Mouse (Mus musculus) kidney, postnatal 0 days (tissue): ENCODE data around the gene Vav1. TPM values are rescaled to one million over a fixed set of nuclear protein-coding genes. Genes with fewer than 3 reads are reported as not detected.
A peak's percentile ranks its signal among the peaks of the same experiment; 100 is the strongest.
"Not testable (repeated sequence)": the region's sequence is repeated elsewhere in the genome, so short reads cannot be mapped to it uniquely, and the experiment has no call there.

Experiments used
- ATAC-seq: fragments of 200-750 bp; cut with Nextera tagmentation; replicated peaks from 2 replicates; pipeline ENCODE4 v1.8.0; 2017; ENCODE audit warnings: low read depth, moderate number of reproducible peaks, moderate TSS enrichment, moderate library complexity; ENCODE audit not compliant: low FRiP score
- DNase-seq: peaks from one replicate; pipeline ENCODE4 v3.0.0-alpha.2; 2016; ENCODE audit warnings: low spot score
- H3K27ac ChIP-seq: fragments of 300-500 bp; sonication (generic); 2 replicates; pipeline ENCODE4 v1.5.1; 2014; ENCODE audit warnings: mild to moderate bottlenecking
- H3K27me3 ChIP-seq: fragments of 300-500 bp; sonication (generic); 2 replicates; pipeline ENCODE4 v1.6.1; 2014; ENCODE audit warnings: low read length, mixed read lengths; ENCODE audit not compliant: insufficient read depth
- H3K36me3 ChIP-seq: fragments of 300-500 bp; sonication (generic); 2 replicates; pipeline ENCODE4 v1.6.1; 2014; ENCODE audit warnings: low read length, mixed read lengths; ENCODE audit not compliant: insufficient read depth
- H3K4me1 ChIP-seq: fragments of 300-500 bp; sonication (generic); replicated peaks from 2 replicates; pipeline ENCODE4 v1.6.1; 2014; ENCODE audit warnings: antibody characterized with exemption, low read length, mixed read lengths; ENCODE audit not compliant: insufficient read depth
- H3K4me2 ChIP-seq: fragments of 300-500 bp; sonication (generic); 2 replicates; pipeline ENCODE4 v1.6.1; 2014; ENCODE audit warnings: mild to moderate bottlenecking, low read length, moderate library complexity, mixed read lengths
- H3K4me3 ChIP-seq: fragments of 300-500 bp; sonication (generic); replicated peaks from 2 replicates; pipeline ENCODE4 v1.5.1; 2014; ENCODE audit warnings: low read depth, low read length
- H3K9ac ChIP-seq: fragments of 300-500 bp; sonication (generic); 2 replicates; pipeline ENCODE4 v1.6.1; 2014; ENCODE audit warnings: low read depth, low read length
- H3K9me3 ChIP-seq: fragments of 300-500 bp; sonication (generic); replicated peaks from 2 replicates; pipeline ENCODE4 v1.6.1; 2016; ENCODE audit warnings: low read length, inconsistent platforms, mixed read lengths
- CTCF ChIP-seq: IDR thresholded peaks from 2 replicates; pipeline ENCODE4 v1.5.1; 2016; ENCODE audit warnings: antibody characterized with exemption, low read depth, mild to moderate bottlenecking, moderate library complexity
- WGBS: fragments of 180-500 bp; shearing (Covaris S2); extraction: QIAGEN DNeasy Blood & Tissue Kit; methylation state at CpG from one replicate; pipeline ENCODE4 v1.1.7; 2014; 5-methylcytosine and 5-hydroxymethylcytosine counted together
- polyA plus RNA-seq: library from polyadenylated mRNA; unstranded; fragments of >200 nt; fragmentation: Nextera tagmentation; extraction: Ambion mirVana; gene quantifications from 2 replicates; pipeline ENCODE4 v1.2.1, GENCODE M21; 2015

Gene Vav1
- polyA plus RNA-seq, 1 experiment from 2014 or later = 1.1 TPM

DNA sequence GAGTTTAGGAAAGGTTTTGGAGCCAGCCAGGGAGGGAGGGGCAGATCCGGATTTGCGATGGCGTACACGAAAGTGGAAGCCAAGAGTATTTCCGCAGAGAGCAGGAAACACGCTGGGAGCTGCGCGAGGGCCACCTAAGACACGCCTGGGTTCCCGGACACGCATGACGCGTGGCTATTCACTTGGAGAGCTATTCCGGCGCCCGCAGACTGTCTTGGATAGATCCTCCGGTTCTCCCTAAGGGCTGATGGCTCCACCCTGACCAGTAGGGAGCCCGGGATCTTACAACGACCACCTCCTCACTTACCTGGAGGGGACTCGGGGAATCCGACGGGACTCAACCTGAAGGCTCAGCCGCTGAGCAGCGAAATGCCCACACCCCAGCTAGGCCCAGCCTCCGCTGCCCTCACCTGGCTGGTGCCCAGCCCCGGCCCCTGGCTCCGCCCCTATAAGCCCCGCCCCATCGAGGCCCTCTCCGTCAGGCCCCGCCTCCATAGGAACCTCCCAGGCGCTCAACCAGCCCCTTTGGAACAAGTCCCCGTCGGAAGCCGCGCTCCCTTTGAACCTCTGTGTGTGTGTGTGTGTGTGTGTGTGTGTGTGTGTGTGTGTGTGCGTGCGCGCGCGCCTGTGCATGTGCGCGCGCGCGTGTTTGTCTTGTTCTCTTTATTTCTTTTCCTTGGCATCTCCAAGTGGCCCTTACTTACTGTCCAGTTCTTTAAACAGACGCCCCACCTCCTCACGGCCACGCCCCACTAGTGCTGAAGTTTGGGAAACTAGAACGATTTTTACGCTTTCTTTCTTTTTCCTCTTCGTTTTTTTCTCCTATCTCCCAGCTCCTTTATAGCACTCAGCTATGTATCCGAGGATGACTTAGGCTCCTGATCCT lies 3.5 kb upstream of the Vav1 start:
- Histone ChIP-seq H3K9me3 (no peaks in the 10 kb centered on the region), H3K9ac (peak overlapping the region; percentile 64), H3K27me3 (no peaks in the 10 kb centered on the region), H3K27ac (peak overlapping the region; percentile 74), H3K36me3 (no peaks in the 10 kb centered on the region), H3K4me1 (peaks cover 6% of the 10 kb centered on the region), H3K4me3 (peak overlapping the region; percentile 50), H3K4me2 (peak overlapping the region; percentile 61)
- WGBS = under 1% methylated on average over 48 of the region's 53 CpGs
- peak; percentile 88 for ATAC-seq
- peak; percentile 85 for DNase-seq
- TF ChIP-seq CTCF = no peak

DNA sequence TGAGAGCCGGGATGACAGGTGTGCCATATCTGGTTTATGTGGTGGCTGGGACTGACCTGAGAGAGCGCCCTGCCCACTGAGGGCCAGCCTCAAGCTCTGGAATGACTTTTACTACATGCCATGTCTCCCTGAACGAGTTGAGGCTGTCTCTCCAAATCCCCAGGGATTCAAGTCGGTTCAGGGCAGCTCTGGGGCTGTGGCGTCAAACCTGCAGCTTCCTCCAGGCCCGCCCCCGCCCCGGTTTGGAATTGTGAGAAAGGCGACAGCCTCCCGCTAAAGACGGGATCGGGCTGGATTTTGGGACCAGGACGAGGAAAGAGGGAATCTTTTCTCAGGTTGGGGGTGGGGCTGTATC lies 2.9 kb upstream of the Vav1 start:
- Histone ChIP-seq H3K27ac (peak overlapping the region; percentile 74; the same call in 1 of the 2 replicates), H3K27me3 (no peaks in the 10 kb centered on the region), H3K4me2 (peak overlapping the region; percentile 61), H3K4me3 (peak overlapping the region; percentile 50), H3K9ac (peak overlapping the region; percentile 64; the same call in 1 of the 2 replicates), H3K4me1 (peaks cover 6% of the 10 kb centered on the region), H3K36me3 (no peaks in the 10 kb centered on the region), H3K9me3 (no peaks in the 10 kb centered on the region)
- ATAC-seq (peak; percentile 7; the same call in 1 of the 2 replicates), DNase-seq (peak; percentile 25)
- under 1% methylated on average over 13 of the region's 13 CpGs for WGBS
- TF ChIP-seq CTCF = no peak

GRCm38 (mm10) chr17:57276634-57277121 lies 2.2 kb upstream of the Vav1 start:
- Histone ChIP-seq H3K27me3 (no peaks in the 10 kb centered on the region), H3K4me1 (peaks cover 6% of the 10 kb centered on the region), H3K4me3 (peak overlapping the region; percentile 50), H3K9ac (no peak overlapping the region), H3K36me3 (no peaks in the 10 kb centered on the region), H3K27ac (no peak overlapping the region), H3K4me2 (peak overlapping the region; percentile 61), H3K9me3 (no peaks in the 10 kb centered on the region)
- under 1% methylated on average over 20 of the region's 20 CpGs for WGBS
- DNase-seq (peak; percentile 92), ATAC-seq (peak; percentile 50)
- peak; percentile 92 for TF ChIP-seq CTCF

DNA sequence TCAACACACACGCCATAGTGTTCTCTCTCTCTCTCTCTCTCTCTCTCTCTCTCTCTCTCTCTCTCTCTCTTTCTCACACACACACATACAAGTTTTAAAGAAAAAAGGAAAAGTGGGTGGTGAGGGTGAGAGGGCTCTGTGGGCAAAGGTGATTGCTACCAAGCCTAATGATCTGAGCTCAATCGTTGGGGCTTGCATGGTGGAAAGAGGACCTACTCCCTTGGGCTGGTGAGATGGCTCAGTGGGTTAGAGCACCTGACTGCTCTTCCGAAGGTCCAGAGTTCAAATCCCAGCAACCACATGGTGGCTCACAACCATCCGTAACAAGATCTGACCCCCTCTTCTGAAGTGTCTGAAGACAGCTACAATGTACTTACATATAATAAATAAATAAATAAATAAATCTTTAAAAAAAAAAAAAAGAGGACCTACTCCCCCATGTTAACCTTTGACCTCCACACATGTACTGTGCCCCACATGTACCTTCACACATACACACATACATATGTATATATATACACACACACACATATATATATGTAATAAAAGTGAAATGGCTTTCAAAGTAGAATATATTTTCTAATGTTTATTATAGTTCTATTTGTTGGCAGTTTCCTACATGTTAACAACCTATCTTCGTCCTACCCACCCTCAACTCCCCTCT lies 1.2 kb upstream of the Vav1 start:
- ATAC-seq, H3K4me3 ChIP-seq, DNase-seq, H3K36me3 ChIP-seq, H3K9ac ChIP-seq, H3K4me1 ChIP-seq, H3K9me3 ChIP-seq, H3K27ac ChIP-seq, H3K4me2 ChIP-seq, H3K27me3 ChIP-seq: not testable (repeated sequence)
- 87% methylated on average over 4 of the region's 5 CpGs for WGBS

DNA sequence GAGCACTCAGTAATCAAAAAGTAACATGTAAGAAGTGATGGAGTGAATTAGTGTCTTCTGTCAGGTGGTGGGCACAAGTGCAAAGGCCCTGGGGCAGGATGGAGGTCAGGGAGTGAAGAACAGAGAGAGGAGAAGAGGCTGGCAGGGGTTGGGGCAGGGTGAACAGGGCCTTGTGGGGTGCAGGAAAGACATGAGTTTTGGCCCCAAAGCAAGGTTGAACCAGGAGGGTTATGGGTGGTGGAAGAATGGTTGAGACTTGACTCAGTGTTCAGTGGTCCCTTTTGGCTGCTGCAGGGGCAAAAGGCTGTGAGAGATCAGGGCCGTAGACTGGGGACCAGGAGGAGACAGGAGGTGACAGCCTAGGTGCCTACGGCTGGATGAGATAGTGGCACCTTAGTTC lies 363 bp upstream of the Vav1 start:
- H3K27ac ChIP-seq = no peak overlapping the region
- H3K27me3 ChIP-seq = no peaks in the 10 kb centered on the region
- H3K9ac ChIP-seq = no peak overlapping the region
- no peak overlapping the region for H3K4me3 ChIP-seq
- peaks cover 6% of the 10 kb centered on the region for H3K4me1 ChIP-seq
- WGBS = 77% methylated on average over 2 of the region's 2 CpGs
- no peaks in the 10 kb centered on the region for H3K9me3 ChIP-seq
- no peaks in the 10 kb centered on the region for H3K36me3 ChIP-seq
- DNase-seq = no peak
- no peak for ATAC-seq
- no peak overlapping the region for H3K4me2 ChIP-seq
- TF ChIP-seq CTCF = no peak

DNA sequence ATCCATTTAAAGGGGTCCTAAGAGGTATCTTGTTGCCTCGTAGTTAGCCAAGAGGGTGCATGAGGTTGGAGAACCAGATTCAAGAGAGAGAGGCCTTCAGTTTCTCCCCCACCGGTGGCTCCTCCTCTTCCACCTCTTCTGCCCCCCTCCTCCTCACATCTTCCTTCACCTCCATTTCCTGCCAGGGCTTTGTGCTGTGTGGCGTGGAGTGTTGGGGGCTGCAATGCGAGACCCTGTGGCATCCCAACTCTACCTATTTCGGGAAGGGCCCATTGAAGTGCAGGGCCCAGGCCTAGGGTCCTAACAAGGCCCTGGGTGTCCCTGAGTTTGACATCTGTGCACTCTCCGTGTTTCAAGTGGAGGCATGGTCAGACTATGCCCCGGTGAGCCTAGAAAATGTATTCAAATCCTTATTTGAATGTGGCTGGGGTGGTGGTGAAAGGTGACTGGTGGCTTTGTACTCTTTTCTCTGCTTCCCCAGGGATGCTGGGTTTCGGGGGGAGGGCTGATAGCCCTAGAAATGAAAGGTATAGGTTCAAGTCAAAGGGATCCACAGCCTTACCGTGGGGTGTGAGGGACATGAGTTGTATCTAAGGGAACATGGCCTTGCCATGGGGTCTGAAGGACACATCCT lies 808 bp downstream of the Vav1 start:
- no peak overlapping the region for H3K9ac ChIP-seq
- DNase-seq = no peak
- H3K4me3 ChIP-seq = no peak overlapping the region
- H3K9me3 ChIP-seq = no peaks in the 10 kb centered on the region
- no peak overlapping the region for H3K4me2 ChIP-seq
- WGBS = 57% methylated on average over 9 of the region's 9 CpGs
- H3K36me3 ChIP-seq = no peaks in the 10 kb centered on the region
- no peaks in the 10 kb centered on the region for H3K27me3 ChIP-seq
- peaks cover 6% of the 10 kb centered on the region for H3K4me1 ChIP-seq
- no peak overlapping the region for H3K27ac ChIP-seq
- ATAC-seq = no peak
- no peak for TF ChIP-seq CTCF
